Mouse (Mus musculus) testis, adult 2 months (tissue): Measurements from ENCODE around the gene Fermt3.

Experiments
- CTCF ChIP-seq: fragments of 200-500 bp; IDR thresholded peaks from 2 replicates; pipeline ENCODE4 v1.5.1; 2012; ENCODE audit warnings: low read depth, mild to moderate bottlenecking, inconsistent platforms, low read length, moderate library complexity; ENCODE audit not compliant: control insufficient read depth, insufficient read depth, insufficient replicate concordance
- POLR2A ChIP-seq: fragments of 200-500 bp; IDR thresholded peaks from 2 replicates; pipeline ENCODE4 v1.6.1; 2012; ENCODE audit warnings: low read depth, mild to moderate bottlenecking, inconsistent platforms, low read length, moderate library complexity; ENCODE audit not compliant: control insufficient read depth

GRCm38 (mm10) chr19:7062916-7063315 lies 43.6 kb upstream of the Fermt3 start:
- TF ChIP-seq CTCF (no peak), POLR2A (no peak)
